Mouse (Mus musculus): Measurements from ENCODE around the gene Stxbp1.
A peak's percentile ranks its signal among the peaks of the same experiment; 100 is the strongest.
"Not testable (repeated sequence)": the region's sequence is repeated elsewhere in the genome, so short reads cannot be mapped to it uniquely, and the experiment has no call there.

The Stxbp1 gene

DNA sequence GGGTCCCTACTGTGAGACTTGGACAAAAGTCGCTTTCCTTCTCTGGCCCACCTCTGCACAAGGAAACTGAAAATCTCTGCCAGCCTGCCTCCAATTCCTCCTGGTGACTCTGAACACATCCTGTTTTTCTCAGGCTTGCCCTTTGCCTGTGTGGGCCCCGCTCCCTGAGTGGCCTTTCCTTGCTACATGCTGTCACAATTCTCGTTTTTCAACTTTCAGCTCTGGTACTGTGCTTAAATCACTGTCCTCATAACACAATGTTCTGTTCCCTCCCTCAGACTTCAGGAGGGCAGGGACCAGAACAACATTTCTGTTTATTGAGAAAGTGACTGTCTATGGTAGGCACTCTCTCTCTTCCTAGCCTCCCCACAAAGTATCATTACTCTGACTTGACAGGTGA is 27.0 kb upstream of the Stxbp1 start:
- DNase-seq (ENCODE audit: low spot score): no peak

DNA sequence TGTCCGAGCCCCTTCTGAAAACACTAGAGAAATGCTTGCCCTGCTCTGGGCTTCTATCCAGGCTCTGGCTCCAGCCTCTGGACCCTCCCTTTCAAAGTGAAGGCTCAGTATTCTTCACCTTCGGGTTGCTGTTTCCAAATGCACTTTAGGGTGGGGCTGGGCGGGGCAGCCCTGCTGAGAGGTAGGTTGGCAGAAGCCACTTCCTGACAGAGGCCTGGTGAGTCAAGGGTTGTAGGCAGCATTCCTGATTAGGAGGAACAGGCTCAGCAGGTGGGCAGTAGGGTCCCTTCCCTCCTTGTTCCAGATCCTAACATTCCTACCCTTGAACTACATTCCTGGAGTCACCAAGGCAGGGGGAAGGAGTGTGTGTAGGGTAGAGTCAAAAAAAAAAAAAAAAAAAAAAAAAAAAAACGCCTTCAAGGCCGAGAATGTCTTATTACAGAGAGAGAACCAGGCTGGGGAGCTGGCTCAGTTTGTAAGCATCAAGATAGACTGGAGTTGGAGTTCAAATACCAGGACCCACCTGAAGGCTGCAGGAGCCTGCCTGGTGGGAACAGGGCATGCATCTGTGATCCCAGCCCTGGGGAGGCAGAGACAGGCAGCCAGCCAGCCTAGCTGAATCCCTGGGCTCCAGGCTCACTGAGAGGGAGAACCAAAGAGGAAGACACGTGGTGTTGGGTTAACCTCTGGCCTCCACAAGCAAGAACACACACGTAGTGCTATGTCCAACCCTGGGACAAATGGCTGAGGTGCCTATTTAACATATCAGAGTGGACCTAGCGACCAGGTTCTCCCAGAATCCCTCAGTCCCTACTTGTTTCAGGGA is 23.4 kb upstream of the Stxbp1 start:
- DNase-seq (ENCODE audit: low spot score): no peak

DNA sequence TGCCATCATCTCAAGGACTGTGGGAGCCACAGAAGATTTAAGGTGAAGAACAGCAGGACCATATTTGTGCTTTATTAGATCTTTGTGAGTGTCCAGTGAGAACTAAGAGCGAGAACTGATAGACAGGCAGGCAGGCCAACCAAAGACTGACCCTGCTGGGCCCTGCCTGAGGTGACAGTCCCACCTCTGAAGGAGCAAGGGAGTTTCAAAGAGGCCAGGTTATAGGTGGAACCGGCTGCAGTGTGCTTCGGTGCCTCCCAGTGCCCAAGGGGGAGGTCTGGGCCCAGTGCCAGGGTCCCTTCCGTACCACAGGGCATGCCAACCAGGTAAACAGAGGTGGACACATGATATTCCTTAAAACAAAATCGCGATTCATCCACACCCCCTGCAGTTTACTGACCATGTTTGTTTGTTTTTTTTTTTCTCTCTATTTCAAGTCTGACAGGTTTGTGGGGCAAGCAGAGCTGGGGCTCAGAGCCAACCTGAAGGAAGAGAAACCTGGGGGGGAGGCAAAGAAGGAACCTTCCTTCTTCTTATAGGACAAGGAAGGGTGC is 22.8 kb upstream of the Stxbp1 start:
- DNase-seq (ENCODE audit: low spot score): no peak

DNA sequence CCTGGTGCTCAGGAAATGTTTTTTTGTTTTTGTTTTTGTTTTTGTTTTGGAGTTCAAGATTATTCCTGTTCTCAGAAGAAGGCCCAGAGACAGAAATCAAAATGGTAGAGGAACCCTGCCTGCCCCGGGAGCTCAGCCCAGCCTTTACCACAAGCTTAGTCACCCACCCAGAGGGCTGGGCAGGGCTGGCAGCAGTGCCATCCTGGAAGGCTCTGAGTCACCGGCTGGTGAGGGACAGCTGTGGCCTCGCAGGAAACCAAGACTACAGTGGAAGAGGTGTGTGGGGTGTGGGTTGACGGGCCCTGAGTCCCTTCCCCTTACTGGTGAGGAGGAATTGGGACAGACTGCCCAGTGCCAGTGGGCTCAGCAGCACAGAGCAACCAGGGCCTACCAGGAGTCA is 20.3 kb upstream of the Stxbp1 start:
- DNase-seq (ENCODE audit: low spot score): no peak

DNA sequence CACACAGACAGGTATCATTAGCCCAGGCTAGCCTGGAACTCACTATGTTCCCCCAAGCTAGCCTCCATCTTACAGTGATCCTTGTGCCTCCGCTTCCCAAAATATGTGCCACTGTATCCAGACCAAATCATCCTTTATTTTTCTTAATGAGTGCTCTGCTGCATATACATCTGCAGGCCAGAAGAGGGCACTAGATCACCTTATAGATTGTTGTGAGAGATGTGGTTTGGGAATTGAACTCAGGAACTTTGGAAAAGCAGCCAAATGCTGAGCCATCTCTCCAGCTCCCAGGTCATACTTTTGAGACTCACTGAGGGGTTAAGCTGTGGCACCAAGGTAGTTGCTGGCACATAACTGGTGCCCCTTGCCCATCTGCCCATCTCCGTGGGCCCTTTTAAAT is 17.7 kb upstream of the Stxbp1 start:
- no peak for DNase-seq (ENCODE audit: low spot score)

DNA sequence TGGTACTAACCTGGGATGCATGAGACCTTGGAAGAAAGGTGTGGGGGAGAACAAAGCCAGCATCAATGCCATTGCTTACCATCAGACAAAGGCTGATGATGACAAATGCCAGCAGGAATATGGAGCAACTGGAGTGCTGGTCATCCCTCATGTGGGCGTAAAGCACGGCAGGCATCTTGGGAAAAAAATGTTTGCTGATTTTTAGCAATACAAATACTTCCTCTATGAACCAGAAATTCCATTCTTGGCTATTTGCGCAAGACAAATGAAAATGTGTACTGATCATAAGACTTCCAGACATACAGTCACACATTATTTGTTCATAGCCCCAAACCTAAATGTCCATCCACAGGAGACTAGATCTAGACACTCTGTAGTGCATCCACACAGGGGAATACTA is 16.3 kb upstream of the Stxbp1 start:
- no peak for DNase-seq (ENCODE audit: low spot score)

DNA sequence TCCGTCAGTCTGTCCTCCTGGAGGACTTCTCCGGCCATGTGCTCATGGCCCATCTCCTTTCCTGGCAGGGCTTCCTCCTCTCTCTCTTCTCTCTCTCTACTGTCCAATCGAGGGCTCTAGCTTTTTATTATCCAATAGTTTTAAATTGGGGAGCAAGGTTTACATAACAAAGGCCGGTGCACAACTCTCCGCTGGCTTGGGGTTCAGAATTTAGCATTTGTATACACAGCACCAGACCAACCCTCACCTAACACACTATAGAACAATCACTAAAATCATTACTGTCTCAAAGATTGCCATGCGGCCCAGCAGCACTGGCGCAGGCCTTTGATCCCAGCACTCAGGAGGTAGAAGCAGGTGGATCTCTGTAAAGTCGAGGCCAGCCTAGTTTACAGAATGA is 13.8 kb upstream of the Stxbp1 start:
- DNase-seq (ENCODE audit: low spot score): no peak

DNA sequence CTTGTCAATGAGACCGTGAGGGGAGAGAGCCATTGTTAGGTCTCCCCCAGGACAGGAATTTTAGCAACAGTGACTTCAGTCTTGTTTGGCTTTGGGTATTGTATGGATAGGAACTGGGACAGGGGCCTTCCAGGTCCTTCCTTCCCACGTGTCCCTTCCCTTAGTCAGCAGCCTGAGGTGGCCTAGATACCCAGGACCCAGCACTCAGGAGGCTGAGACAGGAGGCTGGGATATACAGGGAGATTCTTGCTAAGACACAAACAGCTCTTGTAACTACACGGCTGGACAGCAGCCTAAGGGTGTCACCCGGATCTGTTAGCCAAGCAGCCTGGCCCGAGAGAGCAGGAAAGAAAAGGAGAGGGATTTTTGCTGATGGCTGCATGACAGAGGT is 12.6 kb upstream of the Stxbp1 start:
- DNase-seq (ENCODE audit: low spot score): no peak

DNA sequence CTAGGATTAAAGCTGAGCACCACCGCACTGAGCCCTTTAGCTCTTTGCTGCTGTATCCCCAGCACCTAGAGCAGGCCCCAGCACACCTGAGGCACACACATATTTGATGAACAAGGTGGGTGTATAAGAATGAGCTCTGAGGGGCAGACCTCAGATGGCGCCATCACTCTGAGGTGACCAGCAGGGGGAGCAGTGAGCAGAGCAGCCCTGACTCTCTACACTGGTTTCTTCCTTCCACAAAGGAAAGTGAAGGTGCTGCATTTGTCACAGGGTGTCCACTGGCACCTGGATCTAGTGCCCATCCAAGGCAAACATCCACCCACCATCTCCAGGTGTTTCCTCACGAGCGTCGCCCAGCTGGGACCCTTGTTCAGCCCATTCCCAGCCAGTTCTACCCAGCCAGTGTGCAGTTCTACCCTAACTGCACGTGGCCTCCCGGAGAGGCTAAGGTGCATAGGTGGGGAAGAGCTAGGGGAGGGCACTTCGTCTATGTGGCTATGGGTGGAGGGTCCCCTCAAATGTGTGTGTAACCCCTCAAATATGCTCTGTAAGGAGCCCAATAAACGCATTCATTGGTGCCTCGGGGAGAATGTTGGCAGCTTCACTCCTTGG is 12.1 kb upstream of the Stxbp1 start:
- no peak for DNase-seq (ENCODE audit: low spot score)

DNA sequence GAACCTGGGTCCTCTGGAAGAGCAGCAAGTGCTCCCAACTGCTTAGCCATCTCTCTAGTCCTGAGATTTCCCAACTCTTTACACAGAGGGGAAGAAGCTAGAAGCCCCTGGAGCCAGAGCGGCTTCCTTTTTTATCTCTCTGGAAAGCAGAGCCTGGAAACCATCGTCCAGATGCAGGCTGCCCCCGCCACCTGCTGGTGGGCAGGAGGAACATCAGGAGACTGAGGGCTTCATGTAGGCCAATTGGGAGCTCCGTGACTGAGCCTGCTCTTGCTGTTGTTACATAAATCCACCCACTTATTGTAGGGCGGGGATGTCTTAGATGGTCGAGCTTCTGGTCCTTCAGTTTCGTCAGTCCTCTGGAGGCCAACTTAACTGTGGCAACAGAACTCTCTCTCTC is 10.5 kb upstream of the Stxbp1 start:
- peak; percentile 66 for DNase-seq (ENCODE audit: low spot score)

DNA sequence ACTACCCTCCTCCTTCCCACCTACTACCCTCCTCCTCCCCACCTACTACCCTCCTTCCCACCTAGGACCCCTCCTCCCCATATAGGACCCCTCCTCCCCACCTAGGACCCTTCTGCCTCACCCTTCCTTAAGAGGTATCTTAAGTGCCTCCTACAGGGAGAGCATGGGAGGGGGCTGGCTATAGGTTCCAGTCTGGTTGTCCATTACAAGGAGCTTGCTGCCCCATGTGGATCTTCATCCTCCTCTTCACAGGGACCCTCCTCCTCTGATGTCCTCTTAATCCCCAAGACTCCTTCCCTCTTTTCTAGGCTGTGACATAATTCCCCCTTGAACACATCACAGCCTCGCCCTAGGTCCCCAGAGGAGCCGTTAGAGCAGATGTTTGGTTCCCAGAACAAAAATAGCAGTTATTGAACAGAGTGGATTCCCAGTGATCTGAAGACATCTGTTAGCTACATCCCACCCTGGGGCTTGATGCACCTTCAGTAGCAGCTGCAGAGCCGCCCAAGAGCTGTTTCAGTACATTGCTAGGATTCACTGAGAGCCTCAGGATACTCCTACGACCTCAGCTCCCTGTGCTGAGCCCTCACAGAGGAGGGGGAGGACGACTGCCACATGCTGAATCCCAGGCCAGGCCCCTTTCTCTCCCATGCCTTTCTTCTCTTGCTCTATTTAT is 8.9 kb upstream of the Stxbp1 start:
- DNase-seq (ENCODE audit: low spot score): no peak

DNA sequence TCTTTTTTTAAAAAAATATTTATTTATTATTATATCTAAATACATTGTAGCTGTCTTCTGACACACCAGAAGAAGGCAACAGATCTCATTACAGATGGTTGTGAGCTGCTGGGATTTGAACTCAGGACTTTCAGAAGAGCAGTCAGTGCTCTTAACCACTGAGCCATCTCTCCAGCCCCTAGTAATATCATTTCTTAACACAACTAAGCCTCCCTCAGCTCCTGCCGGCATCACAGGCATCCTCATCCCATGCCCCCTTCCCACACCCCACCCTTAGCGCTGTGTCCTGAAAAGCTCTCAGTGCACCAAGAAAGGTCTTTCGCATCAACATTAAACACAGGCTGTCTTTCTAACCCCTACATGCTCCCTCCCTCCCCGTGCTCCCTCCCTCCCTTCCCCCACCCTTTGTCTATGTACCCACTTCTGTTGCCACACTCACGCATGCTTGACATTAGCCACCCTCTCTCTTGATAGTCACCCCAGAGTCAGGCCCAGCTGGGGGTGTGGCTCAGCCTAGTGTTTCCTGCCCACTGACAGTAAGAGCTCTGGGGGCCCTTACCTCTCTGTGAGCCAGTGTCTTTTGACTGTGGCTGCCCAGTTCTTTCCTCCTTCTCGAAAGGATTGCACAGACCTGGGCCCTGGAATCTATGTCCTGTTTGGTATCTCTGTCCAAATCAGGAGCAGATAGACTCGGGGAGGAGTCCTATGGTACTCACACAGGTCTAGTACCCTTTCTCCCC is 8.2 kb upstream of the Stxbp1 start:
- DNase-seq (ENCODE audit: low spot score): no peak

DNA sequence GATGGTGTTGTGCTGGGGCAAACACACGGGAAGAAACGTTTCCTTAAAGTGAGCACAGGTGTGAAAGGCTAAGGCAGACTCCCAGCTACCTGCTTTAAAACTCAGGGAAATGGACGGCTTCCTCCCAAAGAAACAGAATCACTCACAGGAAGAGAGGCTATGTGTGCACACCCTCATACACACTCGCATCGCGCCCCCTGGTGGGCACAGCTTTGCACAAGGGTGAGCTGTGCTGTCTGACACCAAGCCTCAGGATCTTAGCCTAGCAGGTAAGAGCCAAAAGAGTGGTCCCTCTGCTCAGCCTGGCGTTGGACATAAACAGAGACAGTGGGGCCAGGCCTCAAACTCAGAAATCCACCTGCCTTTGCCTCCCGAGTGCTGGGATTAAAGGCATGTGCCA is 7.2 kb upstream of the Stxbp1 start:
- DNase-seq (ENCODE audit: low spot score): peak; percentile 63

DNA sequence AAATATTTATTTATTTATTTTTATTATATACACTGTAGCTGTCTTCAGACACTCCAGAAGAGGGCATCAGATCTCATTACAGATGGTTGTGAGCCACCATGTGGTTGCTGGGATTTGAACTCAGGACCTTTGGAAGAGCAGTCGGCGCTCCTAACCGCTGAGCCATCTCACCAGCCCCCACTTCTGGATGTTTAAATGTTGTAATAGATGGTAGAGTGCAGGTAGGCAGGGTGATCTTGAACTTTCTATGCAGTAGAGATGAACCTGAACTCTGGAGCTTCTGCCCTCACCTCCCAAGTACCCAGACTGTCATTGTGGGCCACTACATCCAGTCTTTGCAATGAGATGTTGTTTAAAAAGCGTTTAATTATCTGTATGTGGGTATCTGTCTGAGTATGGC is 6.7 kb upstream of the Stxbp1 start:
- not testable (repeated sequence) for DNase-seq (ENCODE audit: low spot score)

DNA sequence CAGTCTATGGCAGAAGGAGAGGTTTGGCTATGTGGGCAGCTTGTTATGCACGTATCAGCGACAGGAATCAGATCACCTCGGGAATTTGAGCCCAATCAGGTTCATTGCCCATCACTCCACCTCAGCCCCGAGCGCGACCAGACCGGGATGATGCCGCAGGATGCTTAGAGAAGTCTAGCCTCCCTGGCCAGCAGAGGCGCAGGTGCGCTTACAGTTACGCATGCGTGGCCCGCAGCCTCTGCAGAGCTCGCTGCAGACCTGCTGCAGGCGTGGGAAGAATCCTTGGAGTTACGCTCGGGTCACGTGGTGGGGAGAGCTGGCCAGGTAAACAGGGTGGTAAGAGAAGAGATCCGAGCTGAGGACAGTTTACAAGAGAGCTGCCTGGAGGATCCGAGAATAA is 5.1 kb upstream of the Stxbp1 start:
- no peak for DNase-seq (ENCODE audit: low spot score)

DNA sequence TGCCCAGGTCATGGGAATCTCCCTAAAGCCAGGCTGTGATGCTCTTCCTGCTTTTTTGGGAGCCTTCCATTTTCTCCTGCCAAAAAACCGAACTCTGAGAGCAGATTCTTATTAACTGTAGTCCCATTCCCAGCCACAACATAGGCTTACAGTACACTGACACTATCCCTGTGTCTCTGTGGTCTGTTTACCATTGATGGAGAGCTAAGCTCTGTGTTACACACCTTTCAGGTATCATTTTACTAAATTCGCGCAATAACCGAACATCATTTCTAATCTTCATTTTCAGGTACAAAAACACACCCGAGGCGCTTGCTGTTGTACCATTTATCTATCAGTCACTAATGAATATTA is 400 bp upstream of the Stxbp1 start:
- DNase-seq (ENCODE audit: low spot score): no peak

DNA sequence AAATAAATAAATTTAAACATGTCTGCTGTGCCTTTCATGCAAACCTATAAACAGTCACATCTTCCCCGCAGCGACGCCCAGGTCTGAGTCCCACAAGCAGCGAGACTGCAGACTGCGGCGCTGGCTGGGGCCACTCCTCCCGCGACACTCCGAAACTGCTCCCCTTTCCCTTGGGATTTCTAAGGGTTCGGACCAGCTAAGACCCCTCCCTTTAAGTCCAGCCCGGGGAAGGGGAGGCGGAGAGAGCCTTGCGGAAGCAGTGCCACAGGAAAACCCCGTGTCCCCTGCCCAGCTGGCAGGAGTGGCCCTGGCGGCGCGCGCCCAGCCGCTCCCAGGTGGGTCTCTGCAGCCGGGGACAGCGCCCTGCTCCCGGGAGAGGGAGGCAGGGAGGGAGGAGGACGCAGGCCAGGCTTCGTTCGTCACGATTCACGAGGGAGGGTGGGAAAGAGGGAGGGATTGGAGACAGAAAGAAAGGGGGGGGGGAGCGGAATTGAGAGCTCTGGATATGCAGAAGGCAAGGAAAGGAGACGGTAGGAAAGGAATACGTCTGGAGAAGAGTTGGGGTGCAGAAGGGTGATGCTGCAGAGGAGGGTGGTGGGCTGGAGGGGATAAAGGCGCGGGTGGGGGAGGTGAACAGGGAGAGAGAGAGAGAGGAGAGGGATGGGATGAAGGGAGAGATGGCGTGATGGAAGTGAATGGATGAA is 792 bp downstream of the Stxbp1 start:
- no peak for DNase-seq (ENCODE audit: low spot score)

DNA sequence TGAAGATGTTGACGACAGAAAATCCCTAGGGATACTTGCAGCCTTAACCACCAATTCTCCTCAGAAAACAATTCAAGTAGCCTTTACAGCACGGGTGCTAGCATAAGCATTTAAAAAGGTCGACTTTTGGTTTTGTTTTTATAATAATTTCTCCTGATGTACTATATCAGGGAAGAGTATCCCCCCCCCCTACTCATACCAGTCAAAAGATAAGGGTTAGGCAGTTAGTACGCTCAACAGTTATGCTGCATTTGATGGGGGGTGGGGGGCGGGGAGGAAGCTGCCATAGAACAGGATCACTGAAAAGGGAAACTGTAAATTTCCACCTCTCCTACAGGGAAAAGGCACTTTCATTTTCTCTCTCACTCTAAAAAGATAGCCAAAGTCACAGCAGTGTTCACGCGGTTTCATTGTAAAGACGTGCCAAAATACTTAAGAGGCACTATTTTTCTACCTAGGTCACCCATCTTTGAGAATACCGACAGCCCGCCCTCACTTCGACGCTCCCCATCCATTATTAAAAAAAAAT is 1.4 kb downstream of the Stxbp1 start:
- DNase-seq (ENCODE audit: low spot score): no peak

DNA sequence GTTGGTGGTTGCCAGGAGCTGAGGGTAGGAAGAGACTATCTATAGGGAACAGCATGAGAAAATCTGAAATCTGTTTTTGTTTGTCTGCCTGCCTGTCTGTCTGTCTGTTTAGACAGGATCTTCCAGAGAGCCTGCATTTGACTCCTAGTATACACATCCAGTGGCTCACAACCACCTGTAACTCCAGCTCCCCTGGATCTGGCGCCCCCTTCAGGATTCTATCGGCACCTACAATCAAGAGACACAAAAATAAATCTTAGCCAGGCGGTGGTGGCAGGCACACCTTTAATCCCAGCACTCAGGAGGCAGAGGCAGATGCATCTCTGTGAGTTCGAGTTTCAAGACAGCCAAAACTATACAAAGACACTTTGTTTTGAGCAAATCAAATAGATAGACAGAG is 4.5 kb downstream of the Stxbp1 start:
- DNase-seq (ENCODE audit: low spot score): no peak

DNA sequence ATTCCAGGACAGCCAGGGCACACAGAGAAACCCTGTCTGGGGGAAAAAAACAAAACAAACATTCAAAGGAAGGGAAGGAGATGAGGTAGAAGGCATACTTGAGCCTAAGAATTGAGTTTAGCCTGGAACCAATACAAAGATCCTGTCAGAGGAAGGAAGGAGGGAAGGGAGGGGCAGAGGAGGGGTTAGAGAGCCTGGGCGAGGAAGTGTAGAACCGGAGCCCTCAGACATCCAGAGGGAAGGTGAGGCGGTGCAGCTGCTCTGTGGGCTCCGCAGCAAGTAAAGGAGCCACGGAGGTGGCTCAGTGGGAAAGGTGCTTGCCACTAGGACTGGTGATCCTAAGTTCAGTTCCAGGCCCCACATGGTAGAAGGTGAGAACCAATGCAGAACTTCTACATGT is 5.9 kb downstream of the Stxbp1 start:
- no peak for DNase-seq (ENCODE audit: low spot score)

DNA sequence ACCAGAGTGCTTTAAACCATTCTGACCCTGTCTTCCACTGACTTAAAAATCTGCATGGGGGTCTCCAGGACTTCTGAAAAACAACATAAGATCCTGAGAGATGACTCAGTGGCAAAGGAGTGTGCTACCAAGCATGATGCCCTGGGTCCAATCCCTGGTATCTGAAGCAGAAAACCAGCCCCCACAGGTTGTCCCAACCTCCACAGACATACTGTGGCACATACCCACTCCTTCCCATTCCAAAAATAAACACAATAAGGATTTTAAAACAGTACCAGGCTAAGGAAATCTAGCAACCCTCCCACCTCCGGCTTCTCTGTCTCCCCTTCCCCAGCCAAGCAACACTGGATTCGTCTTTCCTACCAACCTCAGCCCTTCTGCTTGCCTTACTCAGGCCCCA is 7.8 kb downstream of the Stxbp1 start:
- no peak for DNase-seq (ENCODE audit: low spot score)

Data from ovary, adult 18-20 months (tissue).